Mouse (Mus musculus) layer of hippocampus, postnatal 36 days (tissue): ENCODE results near the gene 4933424G06Rik. TPM values are rescaled to one million over a fixed set of nuclear protein-coding genes. Genes with fewer than 3 reads are reported as not detected.
A peak's percentile ranks its signal among the peaks of the same experiment; 100 is the strongest.
"Not testable (repeated sequence)": the region's sequence is repeated elsewhere in the genome, so short reads cannot be mapped to it uniquely, and the experiment has no call there.

Experiments used
- DNase-seq, 2 experiments: peaks; one replicate each; pipeline ENCODE4 v3.0.0; 2022
- total RNA-seq, 2 experiments: library from RNA; stranded (reverse); gene quantifications; 2 replicates each; pipeline ENCODE4 v1.2.3; 2021

The 4933424G06Rik gene
- total RNA-seq = not detected

DNA sequence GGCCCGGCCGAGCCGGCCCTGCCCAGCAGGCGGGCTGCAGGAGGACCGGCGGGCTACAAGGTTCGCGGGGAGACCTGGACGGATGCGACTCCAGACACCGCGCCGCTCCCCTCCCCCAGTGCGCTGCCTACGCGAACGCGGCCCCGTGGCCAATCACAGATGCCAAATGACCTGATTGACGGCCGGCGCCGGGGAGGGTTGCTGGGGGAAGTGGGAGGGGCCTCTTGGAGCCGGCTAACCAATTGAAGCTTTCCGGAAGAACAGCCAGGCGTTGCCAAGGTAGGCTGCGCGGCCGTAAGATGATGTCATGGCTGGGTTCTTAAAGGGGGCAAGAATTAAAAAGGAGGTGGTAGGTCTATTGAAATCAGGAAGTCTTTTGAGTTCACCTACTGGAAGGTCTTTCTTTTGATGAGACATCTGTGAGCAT is at the start of gene 4933424G06Rik:
4933424G06Rik (plus strand) TSS at position 296 of the 427 bp plus-strand sequence.
- peak; percentile 98 for DNase-seq

DNA sequence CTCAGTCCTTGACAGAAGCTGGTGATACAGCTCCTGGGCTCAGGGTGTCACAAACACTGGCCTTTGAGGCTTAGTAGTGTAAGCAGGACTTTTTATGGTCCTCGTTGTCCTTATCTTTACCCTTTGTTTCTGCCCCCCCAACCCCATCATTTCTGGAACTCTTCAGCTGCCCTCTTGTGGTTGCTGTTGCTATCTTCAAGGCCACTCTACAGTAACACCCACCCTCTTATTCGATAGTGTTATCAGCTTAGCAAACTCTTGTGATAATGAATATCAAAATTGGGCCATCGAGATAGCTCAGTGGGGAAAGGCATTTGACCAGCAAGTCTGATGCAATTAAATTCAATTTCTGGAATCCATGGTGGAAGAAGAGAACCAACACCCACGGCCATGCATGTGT is 45.5 kb upstream of the 4933424G06Rik start:
- DNase-seq = no peak

DNA sequence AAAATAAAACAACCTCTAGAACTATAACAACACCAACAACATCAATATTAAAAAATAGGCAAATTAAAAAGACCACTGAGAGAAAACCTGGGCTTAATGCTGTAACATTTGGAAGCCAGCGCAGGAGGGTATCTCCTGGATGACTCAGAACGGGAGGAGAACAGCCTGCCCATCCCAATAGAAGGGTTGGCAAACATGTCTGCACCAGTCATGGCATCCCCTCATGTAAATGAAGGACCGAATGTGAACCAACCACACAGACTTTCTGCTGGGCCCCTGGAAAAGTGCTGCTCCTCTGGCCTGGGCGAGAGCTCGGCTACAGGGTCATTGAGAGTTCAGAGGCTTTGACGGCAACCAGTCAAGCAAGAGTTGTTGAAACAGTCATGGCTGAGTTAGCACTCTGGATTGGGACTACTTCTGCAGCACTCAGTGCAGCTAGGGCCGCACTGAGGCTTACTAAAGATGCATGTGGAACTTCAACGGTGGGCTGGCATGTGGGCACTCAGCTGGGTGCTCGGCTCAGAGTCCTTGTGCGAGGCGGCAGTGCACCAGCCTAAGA is 44.7 kb upstream of the 4933424G06Rik start:
- no peak for DNase-seq

DNA sequence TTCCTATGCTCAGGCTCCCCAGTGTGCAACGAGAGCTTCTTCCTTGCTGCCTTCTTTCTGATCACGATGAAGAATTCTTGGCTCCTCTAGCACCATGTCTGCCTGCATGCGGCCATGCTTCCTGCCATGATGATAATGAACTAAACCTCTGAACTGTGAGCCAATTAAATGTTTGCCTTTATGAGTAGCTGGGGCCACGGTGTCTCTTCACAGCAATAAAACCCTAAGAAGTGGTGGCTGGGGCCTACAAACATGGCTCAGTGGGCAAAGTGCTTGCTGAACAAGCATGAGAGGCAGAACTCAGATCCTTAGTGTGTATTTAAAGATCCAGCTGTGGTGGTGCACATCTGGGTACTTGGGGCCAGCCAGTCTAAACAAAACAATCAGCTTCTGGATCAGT is 44.0 kb upstream of the 4933424G06Rik start:
- DNase-seq = no peak

DNA sequence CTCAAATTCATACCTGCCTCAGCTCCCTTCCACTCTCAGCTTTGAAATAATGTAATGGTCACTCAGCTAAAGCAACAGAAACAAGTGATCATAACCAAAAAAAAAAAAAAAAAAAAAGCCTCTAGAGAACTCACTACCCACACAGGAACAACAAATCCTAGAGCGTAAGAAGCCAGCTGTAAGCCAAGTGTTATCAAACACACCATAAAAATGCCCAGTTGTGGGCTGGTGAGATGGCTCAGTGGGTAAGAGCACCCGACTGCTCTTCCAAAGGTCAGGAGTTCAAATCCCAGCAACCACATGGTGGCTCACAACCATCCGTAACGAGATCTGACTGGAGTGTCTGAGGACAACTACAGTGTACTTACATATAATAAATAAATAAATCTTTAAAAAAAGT is 41.9 kb upstream of the 4933424G06Rik start:
- not testable (repeated sequence) for DNase-seq

DNA sequence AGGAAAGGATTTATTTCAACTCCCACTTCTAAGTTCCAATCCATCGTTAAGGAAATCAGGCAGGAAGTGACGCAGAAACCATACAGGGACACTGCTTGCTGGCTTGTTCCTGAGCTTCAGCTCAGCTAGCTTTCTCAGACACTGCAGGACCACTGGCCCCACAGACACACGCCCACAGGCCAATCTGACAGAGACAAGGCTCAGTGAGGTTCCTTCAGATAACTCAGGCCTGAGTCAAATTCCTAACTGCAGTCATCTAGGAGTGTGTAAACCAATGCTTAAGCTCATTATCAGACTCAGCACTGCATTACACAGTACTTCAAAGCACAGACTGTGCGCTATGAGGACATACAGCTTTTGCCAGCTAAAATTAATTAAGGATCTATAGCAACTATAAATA is 39.7 kb upstream of the 4933424G06Rik start:
- DNase-seq = no peak

DNA sequence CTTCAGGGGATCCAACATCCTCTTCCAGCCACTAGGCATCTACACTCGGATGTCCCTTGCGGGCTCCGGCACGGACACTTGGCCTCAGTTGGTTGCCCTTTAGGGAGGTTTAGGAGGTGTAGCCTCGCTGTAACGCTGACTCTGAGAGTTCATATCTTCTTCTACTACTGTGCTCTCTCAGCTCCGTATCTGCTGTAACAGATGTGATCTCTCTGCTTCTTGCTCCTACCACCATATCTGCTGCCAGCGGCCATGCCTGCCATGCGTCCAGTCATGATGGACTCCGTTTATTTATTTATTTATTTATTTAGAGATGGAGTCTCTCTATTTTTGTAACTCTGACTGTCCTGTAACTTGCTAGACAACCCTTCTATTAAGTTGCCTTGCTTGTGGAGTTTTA is 38.7 kb upstream of the 4933424G06Rik start:
- no peak for DNase-seq

DNA sequence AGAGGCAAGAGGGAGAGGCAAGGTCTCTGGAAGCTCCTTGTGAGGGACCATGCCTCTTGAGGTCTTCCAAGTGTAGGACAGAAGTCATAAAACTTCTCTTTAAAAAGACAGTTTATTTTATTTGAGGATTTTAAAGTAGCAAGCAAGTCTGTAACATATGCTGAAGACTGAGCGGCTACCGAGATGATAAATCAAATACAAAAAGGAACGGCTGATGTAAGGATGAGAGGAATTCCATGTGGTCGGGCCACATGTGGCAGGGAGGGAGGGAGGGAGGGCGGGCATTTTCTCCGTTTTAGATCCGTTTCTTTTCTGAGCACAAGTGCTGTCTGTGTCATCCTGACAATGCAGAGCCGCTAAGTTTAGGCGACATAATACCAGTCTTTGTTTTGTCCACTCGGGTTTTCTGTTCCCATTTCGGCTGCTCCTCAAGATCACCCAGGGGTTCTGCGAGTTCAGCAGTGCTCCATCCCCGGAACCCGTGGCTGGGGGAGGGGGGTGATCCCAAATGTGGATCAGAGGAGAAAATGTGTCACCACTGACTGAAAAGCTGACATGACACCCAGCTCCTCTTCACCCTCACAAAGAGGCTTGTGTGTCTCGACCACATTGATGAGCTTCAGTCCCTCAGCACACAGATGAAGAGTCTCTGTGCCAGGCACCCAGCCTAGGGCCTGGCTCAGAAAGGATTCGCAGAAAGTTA is 37.1 kb upstream of the 4933424G06Rik start:
- peak in 1 of 2 experiments; percentile 21 for DNase-seq

DNA sequence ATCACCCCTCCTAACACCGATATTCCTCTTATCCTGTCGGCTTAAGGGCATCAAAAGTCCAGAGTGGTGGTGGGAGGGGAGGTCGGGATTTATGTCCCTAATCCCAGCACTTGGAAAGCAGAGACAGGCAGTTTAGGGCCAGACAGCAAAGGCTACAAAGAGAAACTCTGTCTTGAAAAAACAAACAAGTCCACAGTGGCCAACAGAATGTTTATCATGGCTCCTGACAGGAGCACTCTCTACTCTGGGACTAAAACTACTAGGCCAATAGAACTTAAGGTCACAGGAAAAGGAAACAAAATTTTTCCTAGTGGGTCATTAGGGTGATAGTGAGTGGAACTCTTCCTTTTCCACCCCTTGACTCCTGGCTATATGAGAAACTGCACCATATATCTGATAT is 35.0 kb upstream of the 4933424G06Rik start:
- DNase-seq = no peak

DNA sequence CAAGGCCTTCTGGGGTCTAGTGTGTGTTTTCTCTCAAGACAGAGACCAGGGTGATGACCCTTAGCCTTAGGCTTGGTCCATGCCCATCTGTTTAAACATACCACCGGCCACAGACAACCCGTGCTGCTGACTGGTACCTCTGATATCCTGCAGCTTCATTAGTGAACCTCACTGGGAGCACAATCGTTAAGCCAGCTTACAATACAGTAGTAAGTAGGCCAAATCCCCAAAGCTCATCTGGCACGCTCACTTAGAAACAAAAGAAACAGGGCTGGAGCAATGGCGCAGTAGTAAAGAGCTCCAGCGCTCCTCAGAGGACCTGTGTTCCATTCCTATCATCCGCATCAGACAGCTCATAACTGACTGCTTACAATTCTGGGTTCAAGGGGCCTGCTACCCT is 29.1 kb upstream of the 4933424G06Rik start:
- DNase-seq = no peak

DNA sequence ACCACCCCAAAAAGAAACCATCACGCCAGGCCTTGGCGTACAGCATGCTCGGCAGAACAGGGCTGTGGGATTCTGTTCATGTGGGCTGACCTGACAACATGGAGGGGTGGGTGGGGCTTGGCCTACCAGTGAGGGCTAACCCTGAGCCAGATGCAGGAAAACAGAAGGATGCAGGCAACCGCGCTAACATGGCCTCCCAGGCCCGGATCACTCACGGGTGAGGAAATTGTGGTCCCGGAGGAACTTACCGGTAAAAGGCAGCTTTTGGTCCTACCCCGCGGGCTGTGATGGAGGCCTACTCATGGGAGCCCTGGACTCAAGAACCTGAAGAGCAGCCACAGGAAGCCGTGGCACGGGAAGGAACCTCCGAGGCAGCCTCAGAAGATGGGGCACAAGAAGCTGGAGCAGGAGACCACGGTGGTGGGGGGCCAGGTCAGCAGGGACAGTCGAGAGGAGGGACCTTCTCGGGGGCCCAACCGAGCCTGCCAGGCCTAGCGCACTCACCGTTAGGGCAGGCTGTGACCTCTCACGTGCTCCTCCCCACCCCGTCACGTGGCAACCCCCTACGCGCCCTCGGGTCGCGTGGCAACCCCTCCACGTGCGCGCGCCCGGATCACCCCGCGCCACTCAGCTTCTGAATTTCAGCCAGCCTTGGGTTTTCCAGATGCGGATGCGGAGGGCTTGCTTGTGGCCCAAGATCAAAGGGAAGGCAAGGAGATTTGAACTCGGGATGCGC is 27.2 kb upstream of the 4933424G06Rik start, which contains the start of gene Fam178b:
Fam178b (minus strand) TSS at position 564 of the 736 bp plus-strand sequence.
- DNase-seq = no peak

DNA sequence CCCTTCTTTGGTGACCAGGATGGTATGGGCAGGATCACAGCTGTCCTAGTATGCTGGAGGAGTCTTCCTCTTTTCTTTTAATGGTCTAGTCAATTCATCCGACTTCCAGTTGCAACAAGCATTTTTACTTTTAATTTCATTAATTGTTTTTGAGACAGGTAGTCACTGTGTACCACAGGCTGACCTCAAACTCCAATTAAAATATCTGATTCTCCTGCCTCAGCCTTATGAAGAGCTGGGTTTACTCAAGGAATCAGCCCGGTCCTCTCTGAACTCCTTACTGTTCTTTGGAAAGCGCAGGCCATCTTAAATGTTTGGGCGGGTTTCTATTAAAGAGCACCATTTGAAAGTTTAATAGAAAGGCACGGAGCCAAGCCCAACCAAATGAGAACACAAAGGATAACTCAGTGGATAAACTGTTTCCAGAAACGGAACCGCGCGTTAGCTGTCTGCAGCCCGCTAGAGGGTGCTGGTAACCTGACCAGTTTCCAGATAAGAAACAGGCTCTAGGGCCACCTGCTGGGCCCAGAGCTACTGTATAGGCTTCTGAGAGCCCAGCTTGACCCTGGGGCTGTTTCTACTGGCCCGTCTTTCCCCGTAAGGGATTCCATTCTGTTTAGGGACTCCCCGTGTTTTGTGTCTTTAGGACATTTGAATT is 26.0 kb upstream of the 4933424G06Rik start:
- peak; percentile 78 to 79 for DNase-seq

DNA sequence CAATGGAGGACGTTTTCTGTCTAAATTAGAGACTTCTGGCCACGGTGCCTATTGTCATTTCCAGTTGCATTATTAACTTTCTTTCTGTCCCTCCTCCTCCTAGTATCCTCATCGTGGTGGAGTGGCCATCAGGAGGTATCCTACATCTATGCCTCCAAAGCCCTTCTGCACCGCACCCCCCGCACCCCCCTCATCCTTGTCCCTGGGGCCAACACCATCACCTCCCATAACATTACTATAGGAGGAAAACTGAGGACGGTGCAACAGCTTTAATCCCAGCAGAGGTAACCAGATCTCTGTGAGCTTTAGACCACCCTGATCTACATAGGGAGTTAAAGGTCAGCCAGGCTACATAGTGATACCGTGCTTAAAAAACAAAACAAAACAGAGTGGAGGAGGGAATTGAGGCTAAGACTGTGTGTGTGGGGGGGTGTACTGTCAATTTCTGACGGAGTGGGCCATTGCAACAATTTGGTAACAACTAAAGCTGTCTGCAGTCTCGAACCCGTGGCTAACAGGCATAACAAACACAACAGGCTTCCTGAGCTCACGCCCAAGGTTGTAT is 19.2 kb upstream of the 4933424G06Rik start:
- DNase-seq = no peak

DNA sequence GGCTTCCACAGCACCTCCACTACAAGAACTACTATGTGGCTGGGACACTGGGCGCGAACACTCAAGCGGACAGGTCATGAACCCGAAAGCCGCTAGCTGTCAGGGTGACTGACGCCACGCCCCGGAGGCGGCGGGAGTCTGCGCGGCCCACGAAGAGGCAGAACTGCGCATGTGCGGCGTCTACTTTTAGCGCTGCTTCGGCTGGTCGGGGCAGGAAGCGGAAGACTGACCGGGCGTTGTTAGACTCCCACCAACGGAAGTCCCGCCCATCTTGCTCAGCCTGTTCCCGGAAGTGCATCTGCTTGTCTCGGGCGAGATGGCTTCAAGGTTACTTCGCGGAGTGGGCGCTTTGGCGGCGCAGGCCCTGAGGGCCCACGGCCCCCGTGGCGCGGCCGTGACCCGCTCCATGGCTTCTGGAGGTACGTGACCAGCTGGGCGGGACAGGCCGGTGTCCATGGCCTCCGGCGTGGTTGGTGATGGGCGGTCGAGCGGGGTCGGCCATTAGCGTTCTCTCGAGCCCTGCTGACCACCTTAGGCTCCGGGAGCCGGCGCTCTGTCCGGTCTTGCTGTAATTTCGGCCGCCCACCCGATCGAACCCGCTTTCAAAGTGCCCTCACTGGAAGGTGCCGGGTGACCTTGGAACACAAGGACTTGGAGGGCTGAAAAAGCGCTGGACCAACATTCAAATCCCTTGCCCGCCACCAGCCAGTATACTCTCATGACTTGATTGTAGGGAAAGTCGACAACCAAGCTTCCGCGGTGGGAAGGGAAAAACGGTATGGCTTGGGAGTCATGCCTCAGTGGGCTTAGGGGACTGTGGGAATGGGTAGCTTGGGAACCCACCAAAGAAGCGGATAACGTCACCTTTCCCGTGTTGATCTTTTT is 18.4 kb upstream of the 4933424G06Rik start, which contains the start of gene Cox5b:
Cox5b (plus strand) TSS at position 179 of the 885 bp plus-strand sequence.
- DNase-seq = peak; percentile 94

DNA sequence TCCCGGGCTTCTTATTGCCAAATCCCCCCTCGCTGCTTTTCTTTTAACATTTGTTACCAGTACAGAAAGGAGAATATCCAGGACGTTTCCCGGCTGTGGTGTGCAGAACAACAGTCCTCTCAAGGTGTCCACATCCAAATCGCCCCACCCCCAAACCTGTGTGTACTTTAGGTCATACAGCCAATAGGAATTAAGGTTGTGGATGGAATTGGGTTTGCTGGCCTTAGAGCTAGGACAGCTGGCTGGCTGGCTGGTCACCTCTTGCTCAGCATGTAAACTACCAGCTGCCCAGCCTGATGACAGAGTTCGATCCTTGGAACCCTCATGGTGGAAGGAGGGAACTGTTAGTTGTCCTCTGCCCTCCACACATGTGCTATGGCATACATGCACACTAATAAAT is 15.1 kb upstream of the 4933424G06Rik start:
- DNase-seq = no peak

DNA sequence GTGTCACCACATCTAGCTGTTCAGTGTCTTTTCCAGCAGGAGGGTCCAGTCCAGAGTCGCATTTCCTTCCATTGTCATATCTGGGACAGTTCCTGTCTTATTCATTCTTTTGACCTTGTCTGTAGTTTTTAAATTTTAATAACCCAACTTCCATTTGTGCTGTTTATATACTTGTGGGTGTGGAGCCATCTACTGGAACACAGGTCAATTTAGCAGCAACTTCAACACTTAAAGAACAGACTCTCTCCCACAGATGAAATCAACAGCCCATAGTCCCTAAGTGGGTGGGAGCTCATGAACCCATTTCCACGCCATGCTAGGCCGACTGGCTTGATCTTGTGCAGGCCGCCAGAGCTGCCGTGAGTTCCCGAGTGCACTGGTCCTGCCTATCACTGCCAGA is 13.5 kb upstream of the 4933424G06Rik start:
- DNase-seq = no peak

DNA sequence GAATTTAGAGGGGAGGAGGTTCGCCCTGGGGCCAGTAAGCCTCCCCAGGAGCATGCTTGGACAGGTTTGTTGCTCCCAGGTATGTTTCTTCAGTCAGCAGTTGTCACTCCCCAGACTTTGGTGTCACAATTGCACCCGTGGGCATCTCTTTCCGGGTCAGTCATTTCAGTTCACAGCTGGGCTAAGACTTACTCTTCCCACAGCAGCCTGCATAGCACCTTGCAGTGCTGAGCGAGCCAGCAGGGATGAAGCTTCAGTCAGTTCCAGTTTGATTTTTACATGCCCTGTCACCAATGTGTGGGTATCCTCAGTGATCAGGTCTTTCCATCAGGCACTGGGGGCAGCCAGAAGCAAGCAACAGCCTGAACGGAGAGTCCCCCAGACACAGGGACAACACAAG is 12.9 kb upstream of the 4933424G06Rik start:
- DNase-seq = no peak

DNA sequence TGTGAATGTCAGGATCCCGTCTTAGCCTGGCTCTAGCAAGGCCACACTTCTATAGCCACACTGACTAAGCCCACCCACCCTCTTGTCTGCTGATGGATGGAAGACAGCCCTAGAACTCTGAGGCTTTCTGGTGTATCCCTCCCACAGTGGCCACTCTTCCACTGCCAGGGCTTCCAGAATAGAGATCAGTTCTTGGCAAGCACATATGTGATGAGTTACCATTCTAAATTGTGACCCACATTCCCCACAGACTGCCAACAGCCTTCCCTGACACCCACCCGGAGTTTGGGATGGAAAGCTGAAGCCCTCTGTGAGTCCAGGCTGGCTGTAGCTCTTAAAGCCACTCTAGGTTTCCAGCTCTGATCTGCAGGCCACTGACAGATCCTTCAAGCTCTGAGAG is 2.8 kb upstream of the 4933424G06Rik start:
- no peak for DNase-seq

DNA sequence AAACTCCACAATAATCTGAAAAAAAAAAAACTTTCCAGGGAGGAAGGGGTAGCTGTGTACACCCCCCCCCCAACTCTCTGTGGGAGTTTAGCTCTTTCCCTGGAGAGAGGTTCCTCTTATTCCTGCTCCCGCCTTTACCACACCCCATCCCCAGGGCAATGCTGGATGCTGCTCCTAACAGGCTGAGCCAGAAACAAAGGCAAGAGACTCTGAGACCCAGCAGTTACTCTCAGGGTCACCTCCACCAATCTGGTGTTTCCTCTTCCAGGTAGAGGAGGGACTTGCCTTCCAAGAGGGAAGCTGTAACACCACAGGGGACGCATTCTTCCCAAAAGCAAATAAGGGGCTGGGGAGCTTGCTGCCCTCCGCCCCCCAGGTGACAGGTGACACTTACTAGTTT is 2.2 kb upstream of the 4933424G06Rik start:
- no peak for DNase-seq

DNA sequence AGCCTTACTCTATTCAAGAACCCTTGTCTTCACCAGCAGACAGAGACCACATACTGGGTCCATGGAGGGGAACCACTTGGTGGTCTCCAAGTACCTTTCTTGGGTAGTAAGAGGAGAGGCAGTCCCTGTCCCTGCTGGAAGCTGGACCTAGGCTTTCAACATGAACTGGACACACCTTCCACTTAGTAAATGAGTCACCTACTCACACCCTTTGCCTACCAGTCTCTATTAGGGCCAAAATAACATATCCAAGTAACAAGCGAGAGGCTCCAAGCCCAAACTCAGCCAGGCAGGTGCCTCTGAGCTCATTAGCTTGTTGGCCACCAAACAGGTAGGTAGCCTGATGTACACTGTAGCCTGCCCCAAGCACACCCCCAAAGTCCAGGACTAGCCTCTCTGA is 1.3 kb upstream of the 4933424G06Rik start:
- DNase-seq = no peak

DNA sequence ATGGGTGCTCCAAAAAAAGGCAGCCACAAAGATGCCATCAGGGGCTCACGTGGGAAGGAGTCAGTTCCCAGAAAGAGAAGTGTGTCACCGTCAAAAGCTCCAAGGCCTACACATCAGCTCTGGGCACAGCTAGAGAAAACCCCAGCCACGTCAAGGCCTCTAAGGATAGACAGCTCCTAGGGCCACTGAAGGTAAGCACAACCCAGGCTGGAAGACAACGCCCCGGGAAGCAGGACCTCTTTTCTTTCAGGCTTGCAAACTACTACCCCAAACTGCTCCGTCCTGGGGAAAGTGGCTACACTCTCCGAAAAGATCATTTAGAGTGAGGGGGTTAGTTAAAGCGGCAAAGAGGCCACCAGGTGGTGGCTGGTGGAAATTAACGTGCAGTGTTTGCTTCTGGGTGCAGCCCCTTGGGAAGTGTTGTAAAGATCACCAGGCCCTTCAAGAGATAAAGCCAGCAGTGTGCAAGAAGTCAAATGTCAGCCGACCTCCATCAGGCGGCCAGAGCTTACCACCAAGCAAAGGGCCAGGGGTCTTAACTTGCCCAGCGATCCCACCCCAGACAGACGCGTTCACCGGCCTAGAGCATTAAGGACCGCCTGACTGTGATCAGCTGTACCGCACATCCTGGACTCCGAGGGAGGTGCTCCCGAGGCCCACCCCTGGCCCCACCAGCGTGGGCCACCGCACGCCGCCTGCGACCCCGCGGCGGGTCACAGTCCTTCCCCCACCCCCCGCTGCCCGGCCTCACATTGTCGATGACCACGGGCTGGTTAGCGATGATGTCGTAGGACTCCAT is 695 bp upstream of the 4933424G06Rik start:
- no peak for DNase-seq
